Mouse (Mus musculus) midbrain, embryonic 16.5 days (tissue): Measurements from ENCODE around the gene Hpcal1. TPM values are rescaled to one million over a fixed set of nuclear protein-coding genes. Genes with fewer than 3 reads are reported as not detected.

ENCODE experiments used
- ATAC-seq: fragments of 200-750 bp; cut with Nextera tagmentation; 2 replicates; pipeline ENCODE4 v1.8.0; 2017; ENCODE audit warnings: moderate TSS enrichment
- H3K27ac ChIP-seq: fragments of 300-500 bp; sonication (generic); 2 replicates; pipeline ENCODE4 v1.5.1; 2014; ENCODE audit warnings: mild to moderate bottlenecking, low read length, mixed read lengths
- H3K27me3 ChIP-seq: fragments of 300-500 bp; sonication (generic); 2 replicates; pipeline ENCODE4 v1.6.1; 2014; ENCODE audit warnings: low read depth, low read length, mixed read lengths; ENCODE audit not compliant: control insufficient read depth, insufficient read depth
- H3K36me3 ChIP-seq: fragments of 300-500 bp; sonication (generic); 2 replicates; pipeline ENCODE4 v1.6.1; 2014; ENCODE audit warnings: mild to moderate bottlenecking, low read length, moderate library complexity, mixed read lengths; ENCODE audit not compliant: control insufficient read depth, insufficient read depth
- H3K4me1 ChIP-seq: fragments of 300-500 bp; sonication (generic); 2 replicates; pipeline ENCODE4 v1.6.1; 2014; ENCODE audit warnings: mild to moderate bottlenecking, low read length, mixed read lengths; ENCODE audit not compliant: control insufficient read depth, insufficient read depth
- H3K4me2 ChIP-seq: fragments of 300-500 bp; sonication (generic); 2 replicates; pipeline ENCODE4 v1.6.1; 2014; ENCODE audit warnings: mild to moderate bottlenecking, low read length, mixed read lengths
- H3K4me3 ChIP-seq: fragments of 300-500 bp; sonication (generic); 2 replicates; pipeline ENCODE4 v1.5.1; 2014; ENCODE audit warnings: low read depth, mild to moderate bottlenecking, low read length, moderate library complexity, mixed read lengths
- H3K9ac ChIP-seq: fragments of 300-500 bp; sonication (generic); 2 replicates; pipeline ENCODE4 v1.6.1; 2014; ENCODE audit warnings: low read depth, low read length, mixed read lengths
- H3K9me3 ChIP-seq: fragments of 300-500 bp; sonication (generic); replicated peaks from 2 replicates; pipeline ENCODE4 v1.6.1; 2014; ENCODE audit warnings: mild to moderate bottlenecking, low read length, mixed read lengths; ENCODE audit not compliant: control insufficient read depth, poor library complexity, severe bottlenecking
- WGBS: fragments of 180-500 bp; shearing (Covaris S2); extraction: QIAGEN DNeasy Blood & Tissue Kit; methylation state at CpG from one replicate; pipeline ENCODE4 v1.1.7; 2014; 5-methylcytosine and 5-hydroxymethylcytosine counted together
- polyA plus RNA-seq: library from polyadenylated mRNA; unstranded; fragments of >200 nt; fragmentation: Nextera tagmentation; extraction: Ambion mirVana; gene quantifications from 2 replicates; pipeline ENCODE4 v1.2.1, GENCODE M21; 2015

Gene Hpcal1
- polyA plus RNA-seq, 1 experiment from 2014 or later = 107 TPM

DNA sequence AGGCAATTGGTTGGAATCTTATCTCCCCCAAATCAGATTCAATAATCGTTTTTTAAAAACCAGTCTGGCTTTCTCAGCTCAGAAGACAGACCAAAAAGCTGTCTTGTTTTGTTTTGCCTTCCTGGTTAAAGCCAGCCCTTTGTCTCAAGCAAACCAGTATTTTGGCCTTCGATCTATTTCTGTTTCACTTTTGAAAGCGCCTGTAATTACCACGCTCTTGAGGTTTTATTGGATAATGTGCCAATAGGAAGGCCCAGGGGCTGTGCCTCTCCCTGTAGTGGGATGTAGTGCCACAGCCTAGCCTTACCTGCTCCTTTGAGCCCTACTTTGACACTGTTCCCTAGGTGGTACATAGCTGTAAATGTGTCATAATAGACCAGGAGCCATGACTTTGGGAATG lies 2.3 kb downstream of the Hpcal1 start:
- Histone ChIP-seq H3K4me2 (peak overlapping the region; percentile 91), H3K27me3 (no peaks in the 10 kb centered on the region), H3K36me3 (no peaks in the 10 kb centered on the region), H3K4me1 (peaks cover 19% of the 10 kb centered on the region), H3K9ac (no peak overlapping the region), H3K9me3 (no peaks in the 10 kb centered on the region), H3K4me3 (no peak overlapping the region), H3K27ac (no peak overlapping the region)
- ATAC-seq = no peak
- WGBS = 64% methylated on average over 4 of the region's 4 CpGs

- Histone ChIP-seq H3K4me1 (peaks cover 26% of the 10 kb centered on the region), H3K27ac (no peak overlapping the region), H3K9ac (no peak overlapping the region), H3K4me2 (no peak overlapping the region), H3K4me3 (no peak overlapping the region), H3K9me3 (no peaks in the 10 kb centered on the region), H3K36me3 (no peaks in the 10 kb centered on the region), H3K27me3 (no peaks in the 10 kb centered on the region)
- ATAC-seq = no peak
- 41% methylated on average over 1 of the region's 1 CpGs for WGBS
Observed at GRCm38 (mm10) chr12:17694589-17695115, 4.0 kb downstream of the Hpcal1 start.

DNA sequence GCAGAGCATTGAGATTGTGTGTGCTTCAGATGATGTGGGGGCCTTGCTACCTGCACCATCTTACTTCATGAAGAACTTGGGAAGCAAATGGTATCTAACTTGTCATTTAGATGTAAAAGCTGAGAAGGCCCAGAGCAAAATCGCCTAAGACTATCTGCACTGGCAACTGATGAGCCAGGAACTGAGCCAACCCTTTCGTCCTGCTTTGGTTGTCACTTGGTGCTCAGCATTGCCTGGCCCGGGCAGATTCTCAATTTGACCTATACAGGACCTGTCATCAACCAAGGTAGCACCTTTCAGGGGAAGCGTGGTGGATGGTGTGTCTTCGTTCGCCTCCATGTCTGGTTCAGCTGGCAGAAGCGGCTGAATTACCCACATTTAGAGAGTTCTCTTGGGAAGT lies 5.7 kb downstream of the Hpcal1 start:
- no peak overlapping the region for H3K9ac ChIP-seq
- peaks cover 27% of the 10 kb centered on the region for H3K4me1 ChIP-seq
- H3K4me3 ChIP-seq = no peak overlapping the region
- H3K9me3 ChIP-seq = no peaks in the 10 kb centered on the region
- WGBS = 93% methylated on average over 7 of the region's 7 CpGs
- H3K27ac ChIP-seq = no peak overlapping the region
- no peak overlapping the region for H3K4me2 ChIP-seq
- no peaks in the 10 kb centered on the region for H3K27me3 ChIP-seq
- H3K36me3 ChIP-seq = no peaks in the 10 kb centered on the region
- ATAC-seq = no peak

GRCm38 (mm10) chr12:17698934-17699333 lies 8.3 kb downstream of the Hpcal1 start:
- no peaks in the 10 kb centered on the region for H3K36me3 ChIP-seq
- no peaks in the 10 kb centered on the region for H3K27me3 ChIP-seq
- peaks cover 20% of the 10 kb centered on the region for H3K4me1 ChIP-seq
- H3K4me2 ChIP-seq = no peak overlapping the region
- no peak overlapping the region for H3K9ac ChIP-seq
- no peak for ATAC-seq
- H3K4me3 ChIP-seq = no peak overlapping the region
- 15% methylated on average over 4 of the region's 4 CpGs for WGBS
- no peaks in the 10 kb centered on the region for H3K9me3 ChIP-seq
- H3K27ac ChIP-seq = no peak overlapping the region

GRCm38 (mm10) chr12:17699480-17699879 lies 8.8 kb downstream of the Hpcal1 start:
- H3K9ac ChIP-seq = no peak overlapping the region
- no peaks in the 10 kb centered on the region for H3K9me3 ChIP-seq
- no peak overlapping the region for H3K27ac ChIP-seq
- ATAC-seq = no peak; the same call in 1 of the 2 replicates
- H3K36me3 ChIP-seq = no peaks in the 10 kb centered on the region
- no peak overlapping the region for H3K4me2 ChIP-seq
- H3K4me3 ChIP-seq = no peak overlapping the region
- H3K4me1 ChIP-seq = peaks cover 20% of the 10 kb centered on the region
- 70% methylated on average over 1 of the region's 1 CpGs for WGBS
- no peaks in the 10 kb centered on the region for H3K27me3 ChIP-seq

GRCm38 (mm10) chr12:17701131-17701720 lies 10.6 kb downstream of the Hpcal1 start:
- H3K9me3 ChIP-seq = no peaks in the 10 kb centered on the region
- no peaks in the 10 kb centered on the region for H3K27me3 ChIP-seq
- no peak overlapping the region for H3K4me2 ChIP-seq
- 69% methylated on average over 5 of the region's 5 CpGs for WGBS
- H3K9ac ChIP-seq = no peak overlapping the region
- H3K36me3 ChIP-seq = no peaks in the 10 kb centered on the region
- H3K27ac ChIP-seq = no peak overlapping the region
- H3K4me1 ChIP-seq = peaks cover 18% of the 10 kb centered on the region
- ATAC-seq = no peak
- no peak overlapping the region for H3K4me3 ChIP-seq

DNA sequence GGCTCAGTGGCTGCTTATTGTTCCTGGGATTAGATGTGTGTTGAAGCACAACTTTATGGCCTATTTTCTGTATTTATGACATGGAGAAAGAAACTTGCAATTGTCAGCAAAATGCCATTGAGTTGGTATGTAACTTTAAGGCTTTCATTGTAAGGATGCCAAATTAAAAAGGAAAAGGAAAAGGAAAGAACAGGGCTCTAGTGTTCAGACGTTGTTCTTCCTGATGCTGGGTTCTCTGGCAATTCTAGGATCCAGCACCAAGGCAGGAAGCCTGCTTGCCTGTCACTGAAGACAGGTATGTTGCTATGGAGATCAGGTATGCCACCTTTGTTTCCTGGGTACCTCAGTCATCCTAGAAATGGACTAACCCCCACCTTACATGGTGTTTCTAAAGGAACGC lies 11.1 kb downstream of the Hpcal1 start:
- WGBS = 62% methylated on average over 2 of the region's 2 CpGs
- Histone ChIP-seq H3K27me3 (no peaks in the 10 kb centered on the region), H3K4me2 (no peak overlapping the region), H3K9ac (no peak overlapping the region), H3K27ac (no peak overlapping the region; the same call in 1 of the 2 replicates), H3K36me3 (no peaks in the 10 kb centered on the region), H3K4me1 (peaks cover 18% of the 10 kb centered on the region), H3K4me3 (no peak overlapping the region), H3K9me3 (no peaks in the 10 kb centered on the region)
- ATAC-seq = no peak

DNA sequence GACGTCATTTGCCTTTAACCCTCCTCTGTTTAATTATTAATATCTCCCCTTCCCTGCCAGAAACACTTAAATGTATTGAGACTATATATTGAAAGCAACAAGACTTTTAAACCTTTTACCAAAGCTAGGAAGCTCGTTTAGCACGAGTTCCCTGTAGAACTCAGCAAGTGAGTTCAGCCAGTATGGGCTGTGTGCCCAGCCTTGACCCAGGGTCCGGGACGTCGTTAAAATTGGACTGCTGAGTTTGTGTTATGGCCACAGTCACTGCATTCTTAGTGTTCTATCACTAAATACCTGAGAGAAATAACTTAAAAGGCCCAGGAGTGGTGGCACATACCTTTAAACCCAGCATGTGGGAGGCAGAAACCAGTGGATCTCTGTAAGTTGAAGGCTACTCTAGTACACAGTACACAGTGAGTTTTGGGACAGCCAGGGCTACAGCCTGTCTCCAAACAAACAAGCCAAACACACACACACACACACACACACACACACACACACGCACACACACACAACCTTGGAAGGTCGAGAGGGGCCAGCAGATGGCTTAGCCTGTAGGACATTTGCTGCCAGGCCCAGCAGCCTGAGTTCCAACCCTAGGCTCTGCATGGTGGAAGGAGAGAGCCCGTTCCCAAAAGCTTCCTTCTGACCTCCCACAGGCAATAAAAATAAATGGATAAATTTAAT lies 11.7 kb downstream of the Hpcal1 start:
- Histone ChIP-seq H3K4me2 (no peak overlapping the region), H3K4me3 (no peak overlapping the region), H3K4me1 (peaks cover 18% of the 10 kb centered on the region), H3K27me3 (no peaks in the 10 kb centered on the region), H3K27ac (no peak overlapping the region; the same call in 1 of the 2 replicates), H3K36me3 (no peaks in the 10 kb centered on the region), H3K9me3 (no peaks in the 10 kb centered on the region), H3K9ac (no peak overlapping the region)
- 65% methylated on average over 9 of the region's 9 CpGs for WGBS
- no peak for ATAC-seq

DNA sequence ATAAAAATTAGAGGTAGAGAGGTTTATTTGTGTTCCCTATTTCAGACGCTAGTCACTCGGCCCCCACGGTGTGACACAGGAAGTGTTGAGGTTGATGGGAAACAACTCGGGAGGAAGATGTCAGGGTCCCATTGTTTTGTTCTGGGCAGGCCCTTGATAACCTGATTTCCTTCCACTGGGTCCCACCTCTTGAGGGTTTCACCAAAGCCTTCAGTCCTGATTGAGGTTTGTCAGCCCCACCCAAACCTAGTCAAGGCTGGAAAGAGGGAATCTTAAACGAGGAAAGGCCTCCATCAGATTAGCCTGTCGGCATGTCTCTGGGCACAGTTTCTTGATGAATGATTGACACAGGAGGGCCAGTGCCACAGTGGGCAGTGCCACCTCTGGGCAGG lies 12.3 kb downstream of the Hpcal1 start:
- Histone ChIP-seq H3K27ac (no peak overlapping the region), H3K4me1 (peaks cover 18% of the 10 kb centered on the region), H3K36me3 (no peaks in the 10 kb centered on the region), H3K4me2 (no peak overlapping the region), H3K9me3 (no peaks in the 10 kb centered on the region), H3K4me3 (no peak overlapping the region), H3K27me3 (no peaks in the 10 kb centered on the region), H3K9ac (no peak overlapping the region)
- no peak for ATAC-seq
- WGBS = 91% methylated on average over 6 of the region's 6 CpGs
